Mouse (Mus musculus) heart, embryonic 15.5 days (tissue): ENCODE data around the gene Camsap2. TPM values are rescaled to one million over a fixed set of nuclear protein-coding genes. Genes with fewer than 3 reads are reported as not detected.
A peak's percentile ranks its signal among the peaks of the same experiment; 100 is the strongest.

Experiments
- ATAC-seq: fragments of 200-750 bp; cut with Nextera tagmentation; replicated peaks from 2 replicates; pipeline ENCODE4 v1.8.0; 2017; ENCODE audit warnings: low read depth, moderate TSS enrichment; ENCODE audit not compliant: insufficient number of reproducible peaks, insufficient read depth, low FRiP score
- H3K27ac ChIP-seq: fragments of 300-500 bp; sonication (generic); 2 replicates; pipeline ENCODE4 v1.5.1; 2015; ENCODE audit warnings: mild to moderate bottlenecking, inconsistent platforms
- H3K27me3 ChIP-seq: fragments of 300-500 bp; sonication (generic); 2 replicates; pipeline ENCODE4 v1.6.1; 2015; ENCODE audit warnings: inconsistent platforms
- H3K36me3 ChIP-seq: fragments of 300-500 bp; sonication (generic); 2 replicates; pipeline ENCODE4 v1.6.1; 2015; ENCODE audit warnings: mild to moderate bottlenecking, inconsistent platforms
- H3K4me1 ChIP-seq: fragments of 300-500 bp; sonication (generic); replicated peaks from 2 replicates; pipeline ENCODE4 v1.6.1; 2015; ENCODE audit warnings: inconsistent platforms
- H3K4me2 ChIP-seq: fragments of 300-500 bp; sonication (generic); 2 replicates; pipeline ENCODE4 v1.6.1; 2015; ENCODE audit warnings: inconsistent platforms, mild to moderate bottlenecking, moderate library complexity
- H3K4me3 ChIP-seq: fragments of 300-500 bp; sonication (generic); 2 replicates; pipeline ENCODE4 v1.5.1; 2015; ENCODE audit warnings: mild to moderate bottlenecking, inconsistent platforms
- H3K9ac ChIP-seq: fragments of 300-500 bp; sonication (generic); 2 replicates; pipeline ENCODE4 v1.6.1; 2015; ENCODE audit warnings: mild to moderate bottlenecking, inconsistent platforms
- H3K9me3 ChIP-seq: fragments of 300-500 bp; sonication (generic); replicated peaks from 2 replicates; pipeline ENCODE4 v1.6.1; 2016; ENCODE audit warnings: inconsistent platforms
- WGBS: fragments of 180-500 bp; shearing (Covaris S2); methylation state at CpG from one replicate; pipeline ENCODE4 v1.1.7; 2015; ENCODE audit warnings: mixed read lengths; 5-methylcytosine and 5-hydroxymethylcytosine counted together
- polyA plus RNA-seq: library from polyadenylated mRNA; unstranded; fragments of >200 nt; fragmentation: Nextera tagmentation; extraction: Ambion mirVana; gene quantifications from 2 replicates; pipeline ENCODE4 v1.2.1, GENCODE M21; 2015

Camsap2 gene
- 5.6 and 6.0 TPM in 2 replicates for polyA plus RNA-seq

DNA sequence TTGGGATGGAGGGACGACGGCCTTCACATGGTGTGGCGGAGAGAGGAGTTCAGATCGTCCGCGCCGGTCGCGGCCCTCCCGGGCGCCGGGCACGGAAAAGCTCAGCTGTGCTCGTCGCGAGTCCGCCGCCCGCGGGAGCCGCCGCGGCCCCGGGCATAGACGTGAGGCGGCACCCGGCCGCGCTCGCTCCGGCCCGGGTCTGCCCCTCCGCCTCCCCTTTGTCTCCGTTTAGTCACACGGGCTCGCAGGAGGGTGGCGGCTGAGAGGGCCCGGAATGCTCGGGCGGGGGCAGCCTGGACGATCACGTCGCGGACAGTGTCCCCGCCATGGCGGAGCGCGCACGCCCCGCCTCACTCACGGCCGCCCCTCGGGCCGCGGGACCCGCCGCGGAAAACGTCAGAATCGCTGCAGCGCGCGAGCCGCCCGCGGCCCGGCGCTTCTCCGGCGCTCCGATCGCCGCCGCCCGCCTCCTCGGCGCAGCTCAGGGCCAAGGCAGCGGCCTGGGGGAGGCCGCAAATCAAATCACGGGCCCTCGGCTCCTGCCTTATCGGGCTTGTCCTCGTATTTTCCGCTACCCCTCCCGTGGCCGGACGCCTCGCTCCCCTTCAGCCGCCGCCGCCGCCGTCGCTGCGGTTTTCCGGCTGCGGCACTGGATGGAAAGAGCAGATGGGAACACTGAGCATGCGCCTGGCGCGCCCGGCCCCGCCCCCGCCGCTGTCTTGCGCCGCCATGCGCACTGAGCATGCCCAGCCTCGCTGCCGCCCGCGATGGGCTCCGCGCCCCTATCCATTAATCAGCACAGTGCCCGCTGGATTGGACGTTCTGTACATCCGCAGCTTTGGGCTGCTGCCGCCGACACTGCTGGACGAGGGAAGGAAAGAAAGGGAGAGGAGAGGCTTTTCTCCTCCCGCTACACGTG, at the start of gene Camsap2:
Gene Camsap2, minus strand, starts transcription at position 651 of the 919 bp plus-strand sequence.
- ATAC-seq: peak; percentile 96
- peak within 1 kb of the TSS; percentile 100 for H3K27ac ChIP-seq
- H3K4me2 ChIP-seq: peak within 1 kb of the TSS; percentile 93
- H3K4me3 ChIP-seq: peak within 1 kb of the TSS; percentile 98
- H3K36me3 ChIP-seq: no peaks in the 10 kb centered on the region; the same call in 1 of the 2 replicates
- under 1% methylated on average over 120 of the region's 121 CpGs for WGBS
- no peaks in the 10 kb centered on the region for H3K9me3 ChIP-seq
- peak within 1 kb of the TSS; percentile 97 for H3K9ac ChIP-seq
- H3K4me1 ChIP-seq: peaks cover 19% of the 10 kb centered on the region
- no peaks in the 10 kb centered on the region for H3K27me3 ChIP-seq

- H3K27ac ChIP-seq: no peak overlapping the region
- H3K27me3 ChIP-seq: no peaks in the 10 kb centered on the region
- no peaks in the 10 kb centered on the region for H3K9me3 ChIP-seq
- no peak overlapping the region for H3K4me3 ChIP-seq
- 43% methylated on average over 5 of the region's 5 CpGs for WGBS
- no peaks in the 10 kb centered on the region for H3K36me3 ChIP-seq
- no peak overlapping the region for H3K4me2 ChIP-seq
- no peaks in the 10 kb centered on the region for H3K4me1 ChIP-seq
- H3K9ac ChIP-seq: no peak overlapping the region
- no peak for ATAC-seq
Measured at GRCm38 (mm10) chr1:136395073-136395472, 49.2 kb upstream of the Camsap2 start.

DNA sequence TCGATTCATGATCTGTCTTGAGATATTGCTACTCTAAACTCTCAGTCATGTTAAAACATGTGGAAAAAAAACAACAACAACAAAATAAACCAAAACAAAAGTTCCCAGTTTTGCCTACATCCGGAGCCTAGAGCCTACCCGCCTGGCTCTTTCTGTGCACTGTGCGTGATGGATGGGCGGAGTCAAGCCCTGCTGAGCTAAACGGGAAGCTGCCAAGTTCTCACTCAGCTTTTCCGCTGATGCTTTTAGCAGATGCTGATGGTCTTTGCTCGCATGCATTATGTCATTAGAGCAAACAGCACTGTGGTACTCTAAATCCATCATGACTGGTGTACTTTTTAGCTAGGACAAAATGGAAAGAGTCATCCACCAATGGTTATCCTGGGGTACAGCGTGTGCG, 48.6 kb upstream of the Camsap2 start:
- ATAC-seq: no peak
- Histone ChIP-seq H3K9me3 (no peaks in the 10 kb centered on the region), H3K4me1 (no peaks in the 10 kb centered on the region), H3K27ac (no peak overlapping the region), H3K4me3 (no peak overlapping the region), H3K27me3 (no peaks in the 10 kb centered on the region), H3K36me3 (no peaks in the 10 kb centered on the region), H3K9ac (no peak overlapping the region), H3K4me2 (0 out of 2 replicates have a peak overlapping the region, but pooled peaks have one; percentile 3)
- WGBS: 33% methylated on average over 10 of the region's 10 CpGs

DNA sequence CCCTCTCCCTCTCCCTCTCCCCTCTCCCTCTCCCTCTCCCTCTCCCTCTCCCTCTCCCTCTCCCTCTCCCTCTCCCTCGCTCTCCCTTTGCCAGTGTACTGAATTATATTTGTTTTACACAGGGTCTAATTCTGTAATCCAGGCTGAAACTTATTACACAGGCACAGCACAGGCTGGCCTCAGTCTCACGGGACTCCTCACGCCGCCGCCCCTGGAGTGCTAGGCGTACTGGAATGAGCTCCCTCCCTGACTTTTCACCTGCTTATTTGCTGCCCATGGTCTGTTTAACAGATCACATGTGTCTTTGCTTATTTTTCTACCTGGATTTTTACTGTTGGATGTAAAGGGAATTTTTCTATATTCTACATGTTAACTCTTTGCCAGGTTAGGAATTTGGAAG, 41.0 kb upstream of the Camsap2 start:
- no peaks in the 10 kb centered on the region for H3K36me3 ChIP-seq
- ATAC-seq: no peak
- H3K4me3 ChIP-seq: no peak overlapping the region
- no peaks in the 10 kb centered on the region for H3K9me3 ChIP-seq
- H3K27me3 ChIP-seq: no peaks in the 10 kb centered on the region
- 37% methylated on average over 5 of the region's 6 CpGs for WGBS
- H3K4me1 ChIP-seq: no peaks in the 10 kb centered on the region
- H3K9ac ChIP-seq: no peak overlapping the region
- H3K27ac ChIP-seq: no peak overlapping the region
- H3K4me2 ChIP-seq: no peak overlapping the region

GRCm38 (mm10) chr1:136381583-136381982, 35.7 kb upstream of the Camsap2 start:
- peaks cover 9% of the 10 kb centered on the region; the same call in 1 of the 2 replicates for H3K4me1 ChIP-seq
- WGBS: 60% methylated on average over 5 of the region's 5 CpGs
- H3K36me3 ChIP-seq: no peaks in the 10 kb centered on the region
- no peak overlapping the region for H3K4me2 ChIP-seq
- ATAC-seq: no peak
- H3K27me3 ChIP-seq: no peaks in the 10 kb centered on the region
- no peak overlapping the region for H3K9ac ChIP-seq
- H3K9me3 ChIP-seq: no peaks in the 10 kb centered on the region
- peak overlapping the region; percentile 26; the same call in 1 of the 2 replicates for H3K27ac ChIP-seq
- H3K4me3 ChIP-seq: no peak overlapping the region

GRCm38 (mm10) chr1:136381169-136381568, 35.3 kb upstream of the Camsap2 start:
- Histone ChIP-seq H3K4me2 (no peak overlapping the region), H3K36me3 (no peaks in the 10 kb centered on the region), H3K4me3 (no peak overlapping the region), H3K27me3 (no peaks in the 10 kb centered on the region), H3K9me3 (no peaks in the 10 kb centered on the region), H3K27ac (peak overlapping the region; percentile 26), H3K4me1 (peaks cover 9% of the 10 kb centered on the region; the same call in 1 of the 2 replicates), H3K9ac (no peak overlapping the region)
- no peak for ATAC-seq
- 62% methylated on average over 6 of the region's 6 CpGs for WGBS

GRCm38 (mm10) chr1:136380606-136381005, 34.7 kb upstream of the Camsap2 start:
- Histone ChIP-seq H3K9me3 (no peaks in the 10 kb centered on the region), H3K4me3 (no peak overlapping the region), H3K9ac (no peak overlapping the region), H3K4me2 (no peak overlapping the region), H3K4me1 (peaks cover 9% of the 10 kb centered on the region; the same call in 1 of the 2 replicates), H3K36me3 (no peaks in the 10 kb centered on the region), H3K27ac (peak overlapping the region; percentile 26), H3K27me3 (no peaks in the 10 kb centered on the region)
- no peak for ATAC-seq
- 79% methylated on average over 8 of the region's 8 CpGs for WGBS

GRCm38 (mm10) chr1:136380161-136380560, 34.3 kb upstream of the Camsap2 start:
- no peak overlapping the region for H3K4me3 ChIP-seq
- H3K27me3 ChIP-seq: no peaks in the 10 kb centered on the region
- H3K4me2 ChIP-seq: no peak overlapping the region
- 80% methylated on average over 4 of the region's 4 CpGs for WGBS
- no peak for ATAC-seq
- no peaks in the 10 kb centered on the region for H3K9me3 ChIP-seq
- H3K36me3 ChIP-seq: no peaks in the 10 kb centered on the region
- no peak overlapping the region for H3K27ac ChIP-seq
- H3K4me1 ChIP-seq: peaks cover 9% of the 10 kb centered on the region; the same call in 1 of the 2 replicates
- no peak overlapping the region for H3K9ac ChIP-seq

DNA sequence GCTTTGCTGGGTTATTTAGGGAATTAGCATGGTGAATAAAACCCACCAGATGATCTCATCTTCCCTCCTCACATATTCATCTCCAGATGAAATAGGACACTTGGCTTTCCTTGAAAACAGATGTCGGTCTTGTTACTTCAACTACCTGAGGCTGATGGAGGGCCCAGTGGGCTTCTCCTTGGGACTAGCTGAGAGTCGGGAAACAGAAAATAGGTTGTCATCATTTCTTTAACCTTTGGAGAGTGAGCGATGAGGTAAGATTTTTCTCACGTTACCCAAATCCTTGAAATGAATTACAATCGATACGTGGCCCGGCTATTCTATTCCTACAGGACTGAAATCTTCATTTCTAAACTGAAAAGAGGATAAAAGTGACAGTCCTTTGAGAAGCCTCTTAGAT, 33.4 kb upstream of the Camsap2 start:
- WGBS: 92% methylated on average over 7 of the region's 7 CpGs
- no peak overlapping the region for H3K4me3 ChIP-seq
- H3K9me3 ChIP-seq: no peaks in the 10 kb centered on the region
- H3K4me1 ChIP-seq: peaks cover 9% of the 10 kb centered on the region; the same call in 1 of the 2 replicates
- H3K36me3 ChIP-seq: no peaks in the 10 kb centered on the region
- no peak overlapping the region for H3K27ac ChIP-seq
- ATAC-seq: no peak
- no peak overlapping the region for H3K9ac ChIP-seq
- H3K27me3 ChIP-seq: no peaks in the 10 kb centered on the region
- H3K4me2 ChIP-seq: no peak overlapping the region

DNA sequence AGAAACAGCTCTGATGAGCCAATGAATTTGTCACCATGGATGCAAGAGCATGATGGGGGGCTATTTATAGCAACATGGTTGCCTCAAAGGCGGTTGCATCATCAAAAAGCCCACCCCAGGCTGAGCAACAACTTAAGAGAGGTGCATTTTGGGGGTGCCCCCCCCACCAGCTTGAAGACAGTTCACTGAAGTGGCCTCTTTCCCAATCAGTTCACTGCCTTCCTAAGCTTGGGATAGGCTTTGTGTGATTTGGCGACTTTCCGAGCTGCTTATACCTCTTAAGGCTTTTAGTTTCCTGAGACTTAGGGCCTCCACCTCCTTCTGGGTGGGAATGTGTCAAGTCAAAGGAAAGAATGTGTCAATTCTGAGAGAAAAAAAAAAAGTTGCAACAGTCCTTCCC, 20.1 kb upstream of the Camsap2 start:
- ATAC-seq: no peak
- no peaks in the 10 kb centered on the region for H3K4me1 ChIP-seq
- H3K27me3 ChIP-seq: no peaks in the 10 kb centered on the region
- H3K9me3 ChIP-seq: no peaks in the 10 kb centered on the region
- H3K27ac ChIP-seq: no peak overlapping the region
- H3K36me3 ChIP-seq: no peaks in the 10 kb centered on the region
- WGBS: 64% methylated on average over 3 of the region's 3 CpGs
- no peak overlapping the region for H3K4me3 ChIP-seq
- H3K4me2 ChIP-seq: no peak overlapping the region
- H3K9ac ChIP-seq: no peak overlapping the region

- H3K4me3 ChIP-seq: no peak overlapping the region
- H3K4me1 ChIP-seq: no peaks in the 10 kb centered on the region
- no peak for ATAC-seq
- H3K4me2 ChIP-seq: no peak overlapping the region
- H3K27me3 ChIP-seq: no peaks in the 10 kb centered on the region
- no peak overlapping the region for H3K27ac ChIP-seq
- H3K36me3 ChIP-seq: no peaks in the 10 kb centered on the region
- H3K9ac ChIP-seq: no peak overlapping the region
- no peaks in the 10 kb centered on the region for H3K9me3 ChIP-seq
- WGBS: 65% methylated on average over 19 of the region's 19 CpGs
Measured at GRCm38 (mm10) chr1:136364711-136365110, 18.8 kb upstream of the Camsap2 start.
